Mouse (Mus musculus) midbrain, embryonic 14.5 days (tissue): Measurements from ENCODE around the gene Agmo. TPM values are rescaled to one million over a fixed set of nuclear protein-coding genes. Genes with fewer than 3 reads are reported as not detected.

Experiments
- ATAC-seq: fragments of 200-750 bp; cut with Nextera tagmentation; 2 replicates; pipeline ENCODE4 v1.8.0; 2017; ENCODE audit warnings: moderate number of reproducible peaks, moderate library complexity; ENCODE audit not compliant: low FRiP score, low TSS enrichment
- DNase-seq: peaks from one replicate; pipeline ENCODE4 v3.0.0-alpha.2; 2015
- H3K27ac ChIP-seq: fragments of 300-500 bp; sonication (generic); replicated peaks from 2 replicates; pipeline ENCODE4 v1.5.1; 2014; ENCODE audit warnings: mild to moderate bottlenecking, low read depth, low read length, moderate library complexity
- H3K27me3 ChIP-seq: fragments of 300-500 bp; sonication (generic); 2 replicates; pipeline ENCODE4 v1.6.1; 2014; ENCODE audit warnings: low read length, control low read depth, mixed read lengths; ENCODE audit not compliant: control insufficient read depth, insufficient read depth
- H3K36me3 ChIP-seq: fragments of 300-500 bp; sonication (generic); 2 replicates; pipeline ENCODE4 v1.6.1; 2014; ENCODE audit warnings: low read length, control low read depth; ENCODE audit not compliant: control insufficient read depth, insufficient read depth
- H3K4me1 ChIP-seq: fragments of 300-500 bp; sonication (generic); 2 replicates; pipeline ENCODE4 v1.6.1; 2014; ENCODE audit warnings: mild to moderate bottlenecking, antibody characterized with exemption, low read length, control low read depth; ENCODE audit not compliant: control insufficient read depth, insufficient read depth
- H3K4me2 ChIP-seq: fragments of 300-500 bp; sonication (generic); 2 replicates; pipeline ENCODE4 v1.6.1; 2014; ENCODE audit warnings: mild to moderate bottlenecking, low read length, moderate library complexity
- H3K4me3 ChIP-seq: fragments of 300-500 bp; sonication (generic); replicated peaks from 2 replicates; pipeline ENCODE4 v1.5.1; 2014; ENCODE audit warnings: low read depth, low read length
- H3K9ac ChIP-seq: fragments of 300-500 bp; sonication (generic); replicated peaks from 2 replicates; pipeline ENCODE4 v1.6.1; 2014; ENCODE audit warnings: mild to moderate bottlenecking, low read length, moderate library complexity
- H3K9me3 ChIP-seq: fragments of 300-500 bp; sonication (generic); 2 replicates; pipeline ENCODE4 v1.6.1; 2016; ENCODE audit warnings: low read length, control low read depth, mixed read lengths; ENCODE audit not compliant: control insufficient read depth
- WGBS: fragments of 180-500 bp; shearing (Covaris S2); extraction: QIAGEN DNeasy Blood & Tissue Kit; methylation state at CpG from one replicate; pipeline ENCODE4 v1.1.7; 2014; 5-methylcytosine and 5-hydroxymethylcytosine counted together
- polyA plus RNA-seq: library from polyadenylated mRNA; unstranded; fragments of >200 nt; fragmentation: Nextera tagmentation; extraction: Ambion mirVana; gene quantifications from 2 replicates; pipeline ENCODE4 v1.2.1, GENCODE M21; 2014

Agmo gene
- polyA plus RNA-seq, 1 experiment from 2014 or later, result 0.47 TPM

DNA sequence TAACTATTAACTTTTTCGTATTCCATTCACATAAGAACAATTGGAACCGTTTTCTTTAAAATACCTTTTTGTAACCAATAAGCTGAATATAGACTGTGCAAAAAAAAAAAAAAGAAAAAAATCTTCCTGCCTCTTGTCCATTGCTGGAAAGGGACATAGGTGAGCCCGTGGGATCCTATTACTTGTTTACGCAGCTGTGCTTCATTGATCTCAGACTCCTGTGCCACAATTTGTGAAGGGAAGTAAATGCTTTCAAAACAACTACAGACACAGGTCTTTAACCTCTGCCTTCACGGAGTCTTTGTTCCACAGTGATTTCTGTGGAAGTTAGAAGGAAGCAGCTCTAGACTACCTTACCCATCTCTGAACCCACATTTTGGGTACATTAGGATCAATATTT is 104.3 kb downstream of the Agmo start:
- H3K27me3 ChIP-seq, result no peaks in the 10 kb centered on the region
- DNase-seq, result no peak
- no peak for ATAC-seq
- H3K4me1 ChIP-seq, result no peaks in the 10 kb centered on the region
- no peak overlapping the region for H3K9ac ChIP-seq
- H3K36me3 ChIP-seq, result no peaks in the 10 kb centered on the region
- H3K9me3 ChIP-seq, result no peaks in the 10 kb centered on the region
- 79% methylated on average over 5 of the region's 5 CpGs for WGBS
- H3K27ac ChIP-seq, result no peak overlapping the region
- no peak overlapping the region for H3K4me3 ChIP-seq
- H3K4me2 ChIP-seq, result no peak overlapping the region

DNA sequence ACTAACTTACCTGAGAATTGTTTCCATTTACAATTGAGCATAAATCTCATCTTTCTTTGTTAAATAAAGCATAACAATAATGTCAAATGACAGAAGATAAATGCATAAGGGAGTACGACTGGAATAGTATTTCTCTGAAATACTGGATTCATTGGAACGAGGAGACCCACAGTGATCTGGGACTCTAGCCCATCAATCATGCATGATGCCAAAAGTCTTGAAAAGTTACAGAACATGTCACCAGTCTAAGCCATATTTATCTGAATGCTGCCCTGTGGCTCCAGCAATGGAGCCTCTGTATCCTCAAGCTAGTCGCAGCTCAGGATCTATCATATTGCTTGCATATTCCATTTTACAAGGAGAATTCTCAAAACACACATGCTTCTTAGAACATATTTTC is 150.9 kb downstream of the Agmo start:
- Histone ChIP-seq H3K27ac (no peak overlapping the region), H3K9me3 (no peaks in the 10 kb centered on the region), H3K27me3 (no peaks in the 10 kb centered on the region), H3K9ac (no peak overlapping the region), H3K4me1 (no peaks in the 10 kb centered on the region), H3K4me3 (no peak overlapping the region), H3K36me3 (no peaks in the 10 kb centered on the region), H3K4me2 (no peak overlapping the region)
- WGBS, result 90% methylated on average over 3 of the region's 3 CpGs
- DNase-seq (no peak), ATAC-seq (no peak)

DNA sequence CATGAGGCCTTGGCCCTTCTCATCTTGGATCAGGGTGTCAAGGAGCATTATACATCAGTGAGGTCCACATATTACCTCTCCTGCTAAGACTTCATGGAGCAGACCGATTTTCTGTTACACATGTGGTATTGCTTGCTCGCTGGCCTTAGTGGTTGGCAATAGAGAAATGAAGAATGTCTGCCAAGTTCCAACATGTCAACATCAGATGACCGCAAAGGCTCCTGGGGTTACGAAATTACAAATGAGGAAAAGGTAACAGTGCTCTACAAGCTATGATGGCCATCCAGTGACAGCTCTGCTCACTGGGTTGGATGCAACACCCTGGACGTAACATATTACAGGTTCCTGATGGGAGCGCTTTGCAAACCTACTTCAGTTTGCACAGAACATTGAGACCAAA is 161.1 kb downstream of the Agmo start:
- Histone ChIP-seq H3K4me1 (no peaks in the 10 kb centered on the region), H3K4me3 (no peak overlapping the region), H3K36me3 (no peaks in the 10 kb centered on the region), H3K9me3 (no peaks in the 10 kb centered on the region), H3K4me2 (no peak overlapping the region), H3K27me3 (no peaks in the 10 kb centered on the region), H3K9ac (no peak overlapping the region), H3K27ac (no peak overlapping the region)
- ATAC-seq (no peak), DNase-seq (no peak)
- 96% methylated on average over 6 of the region's 6 CpGs for WGBS

DNA sequence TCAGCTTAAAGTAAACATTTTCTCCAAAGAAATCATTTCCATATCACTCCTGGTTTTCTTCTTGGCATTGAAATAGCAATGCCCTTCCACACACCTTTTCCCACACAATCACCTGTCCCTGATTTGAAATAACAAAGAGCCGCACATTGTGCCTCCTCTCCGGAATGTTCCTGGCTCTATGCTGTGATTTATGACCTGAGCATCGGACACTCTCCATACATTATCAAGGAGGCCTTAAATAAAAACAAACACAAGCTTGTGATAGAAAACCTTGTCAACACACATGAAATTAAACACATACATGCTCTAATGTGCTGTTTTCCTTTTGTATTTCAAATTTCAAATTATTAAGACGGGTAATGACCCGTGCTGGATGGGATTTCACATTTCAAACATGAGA is 184.9 kb downstream of the Agmo start:
- Histone ChIP-seq H3K4me3 (no peak overlapping the region), H3K27me3 (no peaks in the 10 kb centered on the region), H3K9me3 (no peaks in the 10 kb centered on the region), H3K4me2 (no peak overlapping the region), H3K27ac (no peak overlapping the region), H3K9ac (no peak overlapping the region), H3K4me1 (no peaks in the 10 kb centered on the region), H3K36me3 (no peaks in the 10 kb centered on the region)
- 94% methylated on average over 5 of the region's 5 CpGs for WGBS
- ATAC-seq (no peak), DNase-seq (no peak)

DNA sequence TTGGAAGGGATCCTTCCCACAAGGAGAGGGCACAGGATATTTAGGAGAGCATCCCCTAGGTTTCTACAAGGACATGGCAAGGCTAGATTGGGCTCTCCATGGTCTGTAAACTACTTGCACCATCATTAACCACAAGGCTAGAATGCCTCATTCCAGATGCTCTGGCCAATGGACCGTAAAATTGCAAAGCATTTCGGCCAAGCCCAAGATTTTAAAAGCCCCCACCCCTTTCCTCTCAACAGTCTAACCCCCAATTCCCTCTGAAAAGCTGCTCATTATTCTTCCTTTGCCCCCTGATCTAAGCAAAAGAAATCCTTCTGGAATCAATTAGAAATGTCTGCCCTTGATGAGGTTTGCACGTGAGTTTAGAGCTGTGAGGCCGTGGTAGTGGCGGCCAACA is 185.3 kb downstream of the Agmo start:
- H3K27ac ChIP-seq, result no peak overlapping the region
- H3K9me3 ChIP-seq, result no peaks in the 10 kb centered on the region
- H3K4me3 ChIP-seq, result no peak overlapping the region
- H3K36me3 ChIP-seq, result no peaks in the 10 kb centered on the region
- 69% methylated on average over 5 of the region's 5 CpGs for WGBS
- no peak overlapping the region for H3K4me2 ChIP-seq
- H3K4me1 ChIP-seq, result no peaks in the 10 kb centered on the region
- no peak for ATAC-seq
- no peaks in the 10 kb centered on the region for H3K27me3 ChIP-seq
- no peak overlapping the region for H3K9ac ChIP-seq
- DNase-seq, result no peak

DNA sequence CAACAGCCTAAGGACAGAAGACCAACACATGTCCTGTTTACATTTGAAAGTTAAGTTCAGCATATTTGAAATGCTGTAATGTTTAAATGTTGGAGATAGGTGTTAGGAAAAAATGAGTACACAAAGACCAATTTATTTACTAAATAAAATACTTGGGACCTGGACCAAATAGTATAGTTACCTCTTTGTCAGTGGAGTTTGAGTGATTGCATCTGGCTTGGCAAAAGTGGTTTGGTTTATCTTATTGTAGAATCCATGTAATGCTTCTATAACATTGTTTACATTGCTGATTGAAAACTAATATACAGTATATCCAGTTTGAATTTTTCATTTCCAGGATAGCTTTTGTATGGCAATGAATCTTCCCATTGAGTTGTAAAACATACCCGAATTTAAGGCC is 193.0 kb downstream of the Agmo start:
- DNase-seq, result no peak
- H3K4me3 ChIP-seq, result no peak overlapping the region
- no peak for ATAC-seq
- H3K4me2 ChIP-seq, result no peak overlapping the region
- H3K9me3 ChIP-seq, result no peaks in the 10 kb centered on the region
- no peak overlapping the region for H3K9ac ChIP-seq
- H3K4me1 ChIP-seq, result no peaks in the 10 kb centered on the region
- no peaks in the 10 kb centered on the region for H3K36me3 ChIP-seq
- H3K27ac ChIP-seq, result no peak overlapping the region
- no peaks in the 10 kb centered on the region for H3K27me3 ChIP-seq
- WGBS, result 72% methylated on average over 1 of the region's 1 CpGs

DNA sequence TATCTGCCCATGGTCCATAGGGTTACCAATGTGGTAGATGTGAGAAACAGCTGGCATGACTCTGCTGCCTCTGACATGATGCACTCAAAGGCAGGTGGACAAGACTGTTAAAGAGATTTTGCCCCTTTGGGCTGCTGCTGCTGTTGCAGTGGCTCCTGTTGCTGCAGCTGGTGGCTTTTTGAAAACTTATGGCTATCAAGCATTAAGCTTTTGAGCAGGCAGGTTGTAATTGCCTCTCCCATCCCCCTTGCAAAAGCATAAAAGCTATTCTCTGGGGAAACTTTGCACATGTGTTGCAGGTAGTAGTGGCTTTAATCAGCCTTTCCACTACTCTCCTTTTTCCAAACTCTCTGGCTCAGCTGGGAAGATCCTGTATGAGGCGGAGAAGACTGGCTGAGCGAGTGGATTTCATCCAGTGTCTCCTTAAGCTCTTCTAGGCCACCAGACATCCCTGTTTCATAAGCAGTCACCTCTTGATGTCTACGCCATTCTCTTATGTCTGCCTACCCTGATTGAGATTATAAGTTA is 201.1 kb downstream of the Agmo start:
- ATAC-seq (no peak), DNase-seq (no peak)
- Histone ChIP-seq H3K4me1 (no peaks in the 10 kb centered on the region), H3K27ac (no peak overlapping the region), H3K9ac (no peak overlapping the region), H3K27me3 (no peaks in the 10 kb centered on the region), H3K9me3 (no peaks in the 10 kb centered on the region), H3K36me3 (no peaks in the 10 kb centered on the region), H3K4me3 (no peak overlapping the region), H3K4me2 (no peak overlapping the region)
- WGBS, result 88% methylated on average over 3 of the region's 3 CpGs

DNA sequence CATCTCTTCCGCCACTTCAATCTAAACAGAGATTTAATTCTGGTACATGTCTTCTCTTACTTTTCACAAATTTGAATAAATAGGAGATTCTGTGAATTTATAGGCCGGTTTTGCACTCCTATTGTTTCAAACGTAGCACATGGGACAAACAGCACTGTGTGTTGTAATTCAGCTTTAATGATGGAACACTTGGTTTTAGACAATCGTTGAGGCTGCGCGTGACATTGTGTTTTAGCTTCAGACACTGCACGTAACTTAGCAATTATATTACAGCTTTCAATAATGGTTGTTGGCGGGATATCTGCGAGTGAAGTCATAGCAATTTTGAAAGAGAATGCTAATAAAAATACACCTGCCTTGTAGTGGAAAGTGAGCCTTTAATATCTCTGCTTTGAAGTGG is 203.8 kb downstream of the Agmo start:
- Histone ChIP-seq H3K4me2 (0 out of 2 replicates have a peak overlapping the region, but pooled peaks have one; percentile 11), H3K9me3 (no peaks in the 10 kb centered on the region), H3K4me1 (no peaks in the 10 kb centered on the region), H3K36me3 (no peaks in the 10 kb centered on the region), H3K27ac (no peak overlapping the region), H3K4me3 (no peak overlapping the region), H3K27me3 (no peaks in the 10 kb centered on the region), H3K9ac (no peak overlapping the region)
- no peak; the same call in 1 of the 2 replicates for ATAC-seq
- peak; percentile 43 for DNase-seq
- WGBS, result 54% methylated on average over 9 of the region's 9 CpGs

DNA sequence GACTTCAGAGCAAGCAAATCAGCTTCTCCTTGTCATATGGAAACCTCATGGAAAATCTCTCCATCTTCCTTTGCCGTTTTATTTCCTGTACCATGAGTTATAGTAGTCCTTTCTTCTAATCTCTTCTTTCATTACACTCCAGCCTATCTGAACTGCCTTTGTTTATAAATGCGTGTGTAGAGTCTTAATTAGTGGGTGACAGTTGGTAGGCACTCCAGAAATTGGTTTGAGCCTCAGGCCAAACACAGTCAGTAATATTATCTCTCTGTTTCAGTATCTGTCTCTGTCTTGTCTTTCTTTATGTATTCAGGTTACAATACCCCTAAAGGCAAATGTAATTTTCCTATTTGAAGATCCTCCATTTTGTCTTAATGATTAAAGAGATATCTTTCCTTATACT is 208.2 kb downstream of the Agmo start:
- ATAC-seq (no peak; the same call in 1 of the 2 replicates), DNase-seq (peak; percentile 32)
- Histone ChIP-seq H3K27ac (no peak overlapping the region), H3K9me3 (no peaks in the 10 kb centered on the region), H3K4me3 (no peak overlapping the region), H3K27me3 (no peaks in the 10 kb centered on the region), H3K36me3 (no peaks in the 10 kb centered on the region), H3K9ac (no peak overlapping the region), H3K4me2 (no peak overlapping the region), H3K4me1 (no peaks in the 10 kb centered on the region)
- WGBS, result 38% methylated on average over 2 of the region's 2 CpGs
